Mouse (Mus musculus): ENCODE data around the gene Olfr141. TPM values are rescaled to one million over a fixed set of nuclear protein-coding genes. Genes with fewer than 3 reads are reported as not detected.

Gene Olfr141
- total RNA-seq (2012; rRNA removed) (not detected in 2 replicates), total RNA-seq (2014; rRNA removed) (not detected in 2 replicates), polyA plus RNA-seq (2012; ENCODE audit: insufficient read length, low read depth) (not detected in 2 replicates)

DNA sequence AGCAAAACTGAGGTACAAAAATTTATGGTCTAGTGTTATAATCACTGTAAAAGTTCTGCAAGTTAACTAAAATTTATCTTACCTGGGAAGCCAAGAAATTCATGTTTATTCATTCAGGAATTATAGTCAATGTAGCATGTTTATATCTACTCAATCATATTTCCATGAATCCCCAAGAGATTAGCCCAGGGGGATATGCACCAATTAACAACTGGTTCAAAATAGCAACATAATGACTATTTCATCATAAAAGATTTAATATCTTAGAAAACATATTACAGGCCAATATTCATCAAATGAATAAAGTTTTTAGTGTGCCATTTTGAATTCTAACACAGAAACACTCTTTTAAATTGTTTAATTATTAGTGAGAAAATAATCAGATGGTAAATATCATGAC, at the start of gene Olfr141:
TSS of gene Olfr141 (minus strand) at position 101 of the 400 bp plus-strand sequence.
- no peak within 1 kb of the TSS for H3K27ac ChIP-seq (ENCODE audit: insufficient read depth, low read depth)
- no peak for TF ChIP-seq RCOR1 (conservative IDR thresholded peaks at IDR 0.05; ENCODE audit: low read depth, low read length)
- TF ChIP-seq ZKSCAN1 (IDR thresholded peaks at IDR 0.05; ENCODE audit: borderline replicate concordance, low read depth, low read length) = no peak
- no peak for TF ChIP-seq EP300 (IDR thresholded peaks at IDR 0.05; ENCODE audit: low read length)
- TF ChIP-seq ZNF384 (IDR thresholded peaks at IDR 0.05; ENCODE audit: low read depth, low read length) = no peak
- no peak for TF ChIP-seq SMC3 (IDR thresholded peaks at IDR 0.05; ENCODE audit: low read depth, low read length)
- TF ChIP-seq E2F4 (IDR thresholded peaks at IDR 0.05; ENCODE audit: insufficient replicate concordance, low read depth, low read length) = no peak
- TF ChIP-seq PAX5 (IDR thresholded peaks at IDR 0.05; ENCODE audit: low read length) = no peak
- no peak for TF ChIP-seq GABPA (IDR thresholded peaks at IDR 0.05; ENCODE audit: insufficient replicate concordance, low read depth, low read length)
- TF ChIP-seq ZC3H11A (IDR thresholded peaks at IDR 0.05; ENCODE audit: low read depth, low read length) = no peak
- no peak for TF ChIP-seq TCF12 (IDR thresholded peaks at IDR 0.05; ENCODE audit: low read depth, low read length)
- TF ChIP-seq POLR2AphosphoS2 (IDR thresholded peaks at IDR 0.05; ENCODE audit: low read depth, low read length) = no peak
- no peak for TF ChIP-seq CTCF (conservative IDR thresholded peaks at IDR 0.05 in 1 of 2, IDR thresholded peaks at IDR 0.05 in 1 of 2; ENCODE audit: low read depth in 2 of 2, low read length in 2 of 2)
- TF ChIP-seq CHD2 (IDR thresholded peaks at IDR 0.05; ENCODE audit: low read length) = no peak
- TF ChIP-seq CHD1 (IDR thresholded peaks at IDR 0.05; ENCODE audit: low read depth, low read length) = no peak
- no peak for TF ChIP-seq BHLHE40 (IDR thresholded peaks at IDR 0.05; ENCODE audit: low read depth, low read length)
- no peak for TF ChIP-seq MXI1 (IDR thresholded peaks at IDR 0.05; ENCODE audit: low read depth, low read length)
- no peak for TF ChIP-seq ELF1 (IDR thresholded peaks at IDR 0.05; ENCODE audit: low read depth, low read length)
- TF ChIP-seq ZMIZ1 (IDR thresholded peaks at IDR 0.05; ENCODE audit: low read depth, low read length) = no peak
- DNase-seq (ENCODE audit: extremely low read depth) = no peak
- dilution Hi-C loops (cut with MboI; ENCODE audit: extremely low pct_ligation_motif_present, extremely low pct_unique_long_range_greater_than_20kb, low sequenced_read_pairs) = no loop called here
- no peak within 1 kb of the TSS for H3K9ac ChIP-seq (ENCODE audit: insufficient read depth, low read depth)
- in situ Hi-C loops (cut with MboI; ENCODE audit: low pct_ligation_motif_present, low pct_unique_long_range_greater_than_20kb, low sequenced_read_pairs) = no loop called here
- H3K27me3 ChIP-seq (replicated peaks) = no peaks in the 10 kb centered on the region
- H3K4me3 ChIP-seq (replicated peaks in 1 of 3; ENCODE audit: low read depth in 2 of 3, low read length in 2 of 3, poor library complexity in 1 of 3) = no peak within 1 kb of the TSS
- no peaks in the 10 kb centered on the region for H3K9me3 ChIP-seq (replicated peaks; ENCODE audit: low read length)
- no peaks in the 10 kb centered on the region for H3K4me1 ChIP-seq (ENCODE audit: control insufficient read depth in 1 of 2, insufficient read depth in 2 of 2)
- no peaks in the 10 kb centered on the region for H3K36me3 ChIP-seq (replicated peaks in 1 of 2; ENCODE audit: control insufficient read depth in 1 of 2, insufficient read depth in 1 of 2, low read length in 1 of 2)
- H3K4me2 ChIP-seq (ENCODE audit: insufficient read depth, low read depth, poor library complexity, severe bottlenecking) = no peak within 1 kb of the TSS
- no peaks in the 10 kb centered on the region for H3K79me2 ChIP-seq (replicated peaks; ENCODE audit: control insufficient read depth, extremely low read depth, insufficient read depth, poor library complexity, severe bottlenecking)

DNA sequence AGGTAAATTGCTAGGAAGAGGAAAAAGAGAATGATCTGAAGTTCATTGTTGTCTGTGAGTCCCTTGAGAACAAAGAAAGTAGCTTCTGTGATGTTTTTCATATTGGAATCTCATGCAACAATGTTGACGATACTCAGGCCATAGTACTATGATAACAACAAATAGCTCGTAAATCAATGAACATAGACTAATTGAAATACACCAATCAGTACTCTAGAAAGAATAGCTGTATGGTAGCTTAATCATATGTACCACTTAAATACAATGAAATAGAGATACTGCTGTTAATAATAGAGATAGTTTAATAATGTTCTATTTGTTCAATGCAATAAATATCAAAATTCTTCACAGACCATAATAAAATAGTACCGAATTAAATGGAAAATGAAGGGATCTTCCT, 41.8 kb upstream of the Olfr141 start, which contains the start of gene Olfr1095:
TSS of gene Olfr1095 (minus strand) at position 101 of the 400 bp plus-strand sequence.
- Histone ChIP-seq H3K79me2 (replicated peaks; ENCODE audit: control insufficient read depth, extremely low read depth, insufficient read depth, poor library complexity, severe bottlenecking) (no peaks in the 10 kb centered on the region), H3K36me3 (replicated peaks in 1 of 2; ENCODE audit: control insufficient read depth in 1 of 2, insufficient read depth in 1 of 2, low read length in 1 of 2) (no peaks in the 10 kb centered on the region), H3K9me3 (replicated peaks; ENCODE audit: low read length) (no peaks in the 10 kb centered on the region), H3K4me1 (ENCODE audit: control insufficient read depth in 1 of 2, insufficient read depth in 2 of 2) (no peaks in the 10 kb centered on the region), H3K4me2 (ENCODE audit: insufficient read depth, low read depth, poor library complexity, severe bottlenecking) (no peak within 1 kb of the TSS), H3K27ac (ENCODE audit: insufficient read depth, low read depth) (no peak within 1 kb of the TSS), H3K27me3 (replicated peaks) (no peaks in the 10 kb centered on the region), H3K9ac (ENCODE audit: insufficient read depth, low read depth) (no peak within 1 kb of the TSS), H3K4me3 (replicated peaks in 1 of 3; ENCODE audit: low read depth in 2 of 3, low read length in 2 of 3, poor library complexity in 1 of 3) (no peak within 1 kb of the TSS)
- in situ Hi-C loops (cut with MboI; ENCODE audit: low pct_ligation_motif_present, low pct_unique_long_range_greater_than_20kb, low sequenced_read_pairs) (no loop called here), dilution Hi-C loops (cut with MboI; ENCODE audit: extremely low pct_ligation_motif_present, extremely low pct_unique_long_range_greater_than_20kb, low sequenced_read_pairs) (no loop called here)
- no peak for DNase-seq (ENCODE audit: extremely low read depth)
- no peak for TF ChIP-seq MYC (IDR thresholded peaks at IDR 0.05; ENCODE audit: low read depth, low read length)
- TF ChIP-seq ZNF384 (IDR thresholded peaks at IDR 0.05; ENCODE audit: low read depth, low read length) = no peak
- no peak for TF ChIP-seq UBTF (IDR thresholded peaks at IDR 0.05; ENCODE audit: low read depth, low read length)
- no peak for TF ChIP-seq ZKSCAN1 (IDR thresholded peaks at IDR 0.05; ENCODE audit: borderline replicate concordance, low read depth, low read length)
- no peak for TF ChIP-seq E2F4 (IDR thresholded peaks at IDR 0.05; ENCODE audit: insufficient replicate concordance, low read depth, low read length)
- TF ChIP-seq ZC3H11A (IDR thresholded peaks at IDR 0.05; ENCODE audit: low read depth, low read length) = no peak
- TF ChIP-seq NRF1 (IDR thresholded peaks at IDR 0.05; ENCODE audit: low read depth, low read length) = no peak

All from CH12.LX (cell line).